Comparison of ENCODE assay signal across 28 mouse cellular contexts in genomic region chr16:55832617-55833016, GRCm38 (mm10). TPM values are rescaled to one million over a fixed set of nuclear protein-coding genes. Genes with fewer than 3 reads are reported as not detected.
DNase-seq lines count a peak whose midpoint lies in the region; ATAC-seq and TF ChIP-seq lines count a peak whose summit lies in the region.
"Had no signal": no experiment of that assay in that cellular context is flagged by ENCODE, and none has a peak within 500 bp of the region (broad histone marks: within the 10 kb centered on the region; RNA-seq: fewer than 3 reads in every experiment).

No protein-coding gene starts in this region.

- H3K4me3 ChIP-seq in lung, postnatal 0 days (ENCODE audit: low read depth, low read length) = no peak overlapping the region
- no peak overlapping the region for H3K4me3 ChIP-seq in forebrain, embryonic 12.5 days (replicated peaks)
- H3K4me3 ChIP-seq in hindbrain, embryonic 16.5 days (ENCODE audit: low read length) = no peak overlapping the region
- H3K4me3 ChIP-seq: embryonic facial prominence, embryonic 10.5 days; embryonic facial prominence, embryonic 13.5 days; erythroblast, embryonic 14.5 days; forebrain, embryonic 10.5 days; gastrocnemius, adult 2 months; hindbrain, embryonic 13.5 days had no signal

- TF ChIP-seq EP300 in lung, postnatal 0 days (IDR thresholded peaks at IDR 0.05) = no peak

- no peak for TF ChIP-seq CTCF in lung, postnatal 0 days (IDR thresholded peaks at IDR 0.05)

- H3K36me3 ChIP-seq in lung, postnatal 0 days (ENCODE audit: insufficient read depth, low read length) = no peaks in the 10 kb centered on the region
- H3K36me3 ChIP-seq in forebrain, embryonic 12.5 days (replicated peaks) = no peaks in the 10 kb centered on the region
- no peaks in the 10 kb centered on the region for H3K36me3 ChIP-seq in hindbrain, embryonic 16.5 days (ENCODE audit: control insufficient read depth, insufficient read depth, low read length)
- H3K36me3 ChIP-seq: embryonic facial prominence, embryonic 13.5 days; hindbrain, embryonic 13.5 days had no signal

- no peak for ATAC-seq in lung, postnatal 0 days
- ATAC-seq in megakaryocyte progenitor cell, adult 5-6 weeks (replicated peaks; ENCODE audit: poor library complexity) = 0 out of 2 replicates have a peak, but pooled peaks have one; percentile 34
- ATAC-seq in forebrain, embryonic 12.5 days (ENCODE audit: low FRiP score) = no peak
- no peak for ATAC-seq in hindbrain, embryonic 16.5 days
- ATAC-seq: CD4-positive, CD25-positive, alpha-beta regulatory T cell, adult 4 months; forebrain, embryonic 14.5 days; forebrain, postnatal 0 days; hindbrain, postnatal 0 days; inflammation-experienced regulatory T-cells, adult 6 months; Patski had no signal

- H3K9ac ChIP-seq in lung, postnatal 0 days (replicated peaks; ENCODE audit: low read depth) = no peak overlapping the region
- H3K9ac ChIP-seq in forebrain, embryonic 12.5 days = no peak overlapping the region
- H3K9ac ChIP-seq in hindbrain, embryonic 16.5 days (ENCODE audit: low read depth, low read length) = no peak overlapping the region
- H3K9ac ChIP-seq: embryonic facial prominence, embryonic 13.5 days; forebrain, postnatal 0 days; hindbrain, embryonic 13.5 days had no signal

- H3K4me2 ChIP-seq in lung, postnatal 0 days (replicated peaks; ENCODE audit: low read depth, low read length) = no peak overlapping the region
- H3K4me2 ChIP-seq in forebrain, embryonic 12.5 days = no peak overlapping the region
- no peak overlapping the region for H3K4me2 ChIP-seq in hindbrain, embryonic 16.5 days (ENCODE audit: low read length)
- H3K4me2 ChIP-seq: embryonic facial prominence, embryonic 13.5 days; heart, embryonic 11.5 days; hindbrain, embryonic 13.5 days had no signal

- H3K27me3 ChIP-seq in lung, postnatal 0 days (replicated peaks; ENCODE audit: insufficient read depth, low read length) = no peaks in the 10 kb centered on the region
- no peaks in the 10 kb centered on the region for H3K27me3 ChIP-seq in forebrain, embryonic 12.5 days
- H3K27me3 ChIP-seq in hindbrain, embryonic 16.5 days (replicated peaks; ENCODE audit: control insufficient read depth, insufficient read depth, low read length) = no peaks in the 10 kb centered on the region
- H3K27me3 ChIP-seq: embryonic facial prominence, embryonic 13.5 days; hindbrain, embryonic 13.5 days; Patski had no signal

- WGBS in lung, postnatal 0 days = 57% methylated on average over 8 of the region's 8 CpGs
- 91% methylated on average over 8 of the region's 8 CpGs for WGBS in forebrain, embryonic 12.5 days
- WGBS in hindbrain, embryonic 16.5 days = 86% methylated on average over 8 of the region's 8 CpGs

- H3K9me3 ChIP-seq in lung, postnatal 0 days (ENCODE audit: low read length) = no peaks in the 10 kb centered on the region
- no peaks in the 10 kb centered on the region for H3K9me3 ChIP-seq in forebrain, embryonic 12.5 days
- H3K9me3 ChIP-seq in hindbrain, embryonic 16.5 days (ENCODE audit: control insufficient read depth, low read length) = no peaks in the 10 kb centered on the region
- H3K9me3 ChIP-seq: embryonic facial prominence, embryonic 10.5 days; embryonic facial prominence, embryonic 13.5 days; forebrain, embryonic 10.5 days; hindbrain, embryonic 13.5 days had no signal

- H3K4me1 ChIP-seq in lung, postnatal 0 days (ENCODE audit: insufficient read depth, low read depth, low read length) = no peaks in the 10 kb centered on the region
- 0 out of 2 replicates have a peak, but pooled peaks cover under 1% of the 10 kb centered on the region for H3K4me1 ChIP-seq in forebrain, embryonic 12.5 days
- H3K4me1 ChIP-seq in hindbrain, embryonic 16.5 days (ENCODE audit: control insufficient read depth, insufficient read depth, low read depth, low read length) = no peaks in the 10 kb centered on the region
- H3K4me1 ChIP-seq: embryonic facial prominence, embryonic 13.5 days; hindbrain, embryonic 13.5 days had no signal

- DNase-seq in lung, postnatal 0 days (ENCODE audit: low spot score) = peak; percentile 4
- no peak for DNase-seq in lung, postnatal 36 days
- peak; percentile 65 for DNase-seq in Muller cell, postnatal 12 days (ENCODE audit: inconsistent ontology term)
- DNase-seq: adrenal gland, postnatal 10 days; adrenal gland, postnatal 36 days; cerebellum, adult 11-12 months; cerebellum, adult 8-10 months; cerebellum, postnatal 10 days; cerebellum, postnatal 36 days; embryo, embryonic 11 days; forebrain, postnatal 0 days; gastrocnemius, adult 2 months; gastrocnemius, postnatal 14 days; heart, adult 11 months had no signal

- no peak overlapping the region for H3K27ac ChIP-seq in lung, postnatal 0 days (ENCODE audit: low read length)
- no peak overlapping the region for H3K27ac ChIP-seq in forebrain, embryonic 12.5 days
- no peak overlapping the region for H3K27ac ChIP-seq in hindbrain, embryonic 16.5 days (ENCODE audit: low read depth, low read length)
- H3K27ac ChIP-seq: embryonic facial prominence, embryonic 10.5 days; embryonic facial prominence, embryonic 13.5 days; forebrain, embryonic 10.5 days; gastrocnemius, adult 2 months; hindbrain, embryonic 13.5 days; hindbrain, postnatal 0 days had no signal

RNA-seq across cellular contexts. Expression of gene Nfkbiz, which starts 6.1 kb away (rescaled TPM):
- polyA plus RNA-seq in lung, postnatal 0 days (2015; fragmentation: Nextera tagmentation; extraction: Ambion mirVana) = 16.0 and 21.5 TPM in 2 replicates
- total RNA-seq in megakaryocyte progenitor cell, adult 5-6 weeks (2015) = 12.3 and 24.5 TPM in 2 replicates
- total RNA-seq in megakaryocyte progenitor cell, adult 5-6 weeks (2017) = 8.0 and 13.7 TPM in 2 replicates
- polyA plus RNA-seq in forebrain, embryonic 12.5 days (2016; fragmentation: Nextera tagmentation; extraction: Ambion mirVana) = 1.5 and 1.8 TPM in 2 replicates
- 1.6 and 1.8 TPM in 2 replicates for polyA plus RNA-seq in hindbrain, embryonic 16.5 days (2015; fragmentation: Nextera tagmentation; extraction: Ambion mirVana)
